16 mouse cellular contexts compared by ENCODE assay signal in genomic region chr2:145299914-145300699, GRCm38 (mm10).
A peak's percentile ranks its signal among the peaks of the same experiment; 100 is the strongest.
DNase-seq lines count a peak whose midpoint lies in the region; ATAC-seq and TF ChIP-seq lines count a peak whose summit lies in the region.
"Had no signal": no experiment of that assay in that cellular context is flagged by ENCODE, and none has a peak within 500 bp of the region (broad histone marks: within the 10 kb centered on the region; RNA-seq: fewer than 3 reads in every experiment).

No protein-coding gene starts in this region.

- no peak overlapping the region for H3K9ac ChIP-seq in forebrain, embryonic 14.5 days (ENCODE audit: low read length)
- H3K9ac ChIP-seq in forebrain, embryonic 11.5 days (ENCODE audit: low read length): no peak overlapping the region
- H3K9ac ChIP-seq in liver, postnatal 0 days (replicated peaks): no peak overlapping the region
- H3K9ac ChIP-seq: embryonic facial prominence, embryonic 12.5 days; lung, embryonic 14.5 days had no signal

- DNase-seq in forebrain, embryonic 14.5 days (ENCODE audit: low spot score): peak; percentile 55
- DNase-seq in forebrain, embryonic 11.5 days (ENCODE audit: low spot score): no peak
- DNase-seq in brain, adult 2 months (ENCODE audit: low read depth, low spot score): peak; percentile 44
- peak; percentile 40 to 71 for DNase-seq in cerebellum, postnatal 14 days
- no peak for DNase-seq in liver, postnatal 0 days
- no peak for DNase-seq in ovary, postnatal 36 days (ENCODE audit: low spot score)
- DNase-seq in urinary bladder, postnatal 36 days (ENCODE audit: low spot score in 2 of 2): no peak
- no peak for DNase-seq in gastrocnemius, postnatal 36 days
- DNase-seq: gastrocnemius, postnatal 25 days; kidney, adult 18-20 months; kidney, postnatal 25 days; lung, embryonic 14.5 days; spleen, adult 18-20 months had no signal

- TF ChIP-seq CTCF in liver, postnatal 0 days (IDR thresholded peaks at IDR 0.05; ENCODE audit: low read depth): no peak

- no peaks in the 10 kb centered on the region for H3K36me3 ChIP-seq in forebrain, embryonic 14.5 days (ENCODE audit: control insufficient read depth, insufficient read depth, low read length)
- H3K36me3 ChIP-seq in forebrain, embryonic 11.5 days (ENCODE audit: control insufficient read depth, insufficient read depth, low read length): no peaks in the 10 kb centered on the region
- H3K36me3 ChIP-seq in liver, postnatal 0 days (replicated peaks; ENCODE audit: insufficient read depth, low read length): no peaks in the 10 kb centered on the region
- H3K36me3 ChIP-seq: embryonic facial prominence, embryonic 12.5 days had no signal

- H3K4me1 ChIP-seq in forebrain, embryonic 14.5 days (ENCODE audit: control insufficient read depth, insufficient read depth, low read length): no peaks in the 10 kb centered on the region
- H3K4me1 ChIP-seq in forebrain, embryonic 11.5 days (replicated peaks; ENCODE audit: control insufficient read depth, insufficient read depth, low read length): no peaks in the 10 kb centered on the region
- no peaks in the 10 kb centered on the region; the same call in 1 of the 2 replicates for H3K4me1 ChIP-seq in liver, postnatal 0 days (ENCODE audit: insufficient read depth)
- H3K4me1 ChIP-seq: embryonic facial prominence, embryonic 12.5 days had no signal

- ATAC-seq in forebrain, embryonic 14.5 days: peak; percentile 42; the same call in 1 of the 2 replicates
- no peak for ATAC-seq in forebrain, embryonic 11.5 days (replicated peaks; ENCODE audit: low FRiP score)
- peak; percentile 44 for ATAC-seq in liver, postnatal 0 days
- ATAC-seq: hindbrain, embryonic 16.5 days had no signal

- no peak overlapping the region for H3K27ac ChIP-seq in forebrain, embryonic 14.5 days (ENCODE audit: low read depth, low read length)
- H3K27ac ChIP-seq in forebrain, embryonic 11.5 days (ENCODE audit: low read depth, low read length): no peak overlapping the region
- H3K27ac ChIP-seq in liver, postnatal 0 days (ENCODE audit: low read depth): no peak overlapping the region
- H3K27ac ChIP-seq: embryonic facial prominence, embryonic 12.5 days had no signal

- H3K9me3 ChIP-seq in forebrain, embryonic 14.5 days (replicated peaks; ENCODE audit: control insufficient read depth, low read length): no peaks in the 10 kb centered on the region
- no peaks in the 10 kb centered on the region for H3K9me3 ChIP-seq in forebrain, embryonic 11.5 days (ENCODE audit: control insufficient read depth, low read length)
- H3K9me3 ChIP-seq in liver, postnatal 0 days (ENCODE audit: low read length): no peaks in the 10 kb centered on the region
- H3K9me3 ChIP-seq: embryonic facial prominence, embryonic 12.5 days; megakaryocyte, embryonic 14.5 days had no signal

- 78% methylated on average over 5 of the region's 5 CpGs for WGBS in forebrain, embryonic 14.5 days
- WGBS in forebrain, embryonic 11.5 days: 84% methylated on average over 5 of the region's 5 CpGs
- 57% methylated on average over 5 of the region's 5 CpGs for WGBS in liver, postnatal 0 days (ENCODE audit: insufficient replicate concordance)

- no peak overlapping the region for H3K4me3 ChIP-seq in forebrain, embryonic 14.5 days (ENCODE audit: low read depth, low read length)
- H3K4me3 ChIP-seq in forebrain, embryonic 11.5 days (ENCODE audit: low read depth, low read length): no peak overlapping the region
- no peak overlapping the region for H3K4me3 ChIP-seq in liver, postnatal 0 days (ENCODE audit: low read depth, low read length)
- H3K4me3 ChIP-seq: embryonic facial prominence, embryonic 12.5 days; megakaryocyte, embryonic 14.5 days had no signal

- intact Hi-C loops in gastrocnemius, postnatal 36 days (cut with DNase I): loop anchor here (10.0 kb wide), 1 partner anchor 215 kb away; no protein-coding TSS in a partner anchor

- H3K27me3 ChIP-seq in forebrain, embryonic 14.5 days (replicated peaks; ENCODE audit: control insufficient read depth, insufficient read depth, low read length): no peaks in the 10 kb centered on the region
- no peaks in the 10 kb centered on the region for H3K27me3 ChIP-seq in forebrain, embryonic 11.5 days (ENCODE audit: control insufficient read depth, insufficient read depth, low read length)
- no peaks in the 10 kb centered on the region for H3K27me3 ChIP-seq in liver, postnatal 0 days (ENCODE audit: insufficient read depth, low read length)
- H3K27me3 ChIP-seq: embryonic facial prominence, embryonic 12.5 days; megakaryocyte, embryonic 14.5 days had no signal

- peak; percentile 52; the same call in 1 of the 2 replicates for TF ChIP-seq EP300 in liver, postnatal 0 days (IDR thresholded peaks at IDR 0.05; ENCODE audit: low read depth)

- no peak overlapping the region for H3K4me2 ChIP-seq in forebrain, embryonic 14.5 days (ENCODE audit: low read length)
- no peak overlapping the region for H3K4me2 ChIP-seq in forebrain, embryonic 11.5 days (ENCODE audit: low read depth, low read length, severe bottlenecking)
- no peak overlapping the region for H3K4me2 ChIP-seq in liver, postnatal 0 days (ENCODE audit: low read depth, low read length)
- H3K4me2 ChIP-seq: embryonic facial prominence, embryonic 12.5 days; lung, embryonic 14.5 days had no signal

Comparison
In these comparisons a context has a peak if more than half of its experiments do, and no peak if none do; other contexts are left out.
1. DNase-seq: peak in forebrain, embryonic 14.5 days (single experiment), brain, adult 2 months (single experiment) and cerebellum, postnatal 14 days (2 of 2); none in forebrain, embryonic 11.5 days (single experiment), liver, postnatal 0 days (single experiment), ovary, postnatal 36 days (single experiment), urinary bladder, postnatal 36 days (0 of 2) and gastrocnemius, postnatal 36 days (0 of 2).